Mouse (Mus musculus) forebrain, embryonic 15.5 days (tissue): ENCODE measurements at regions not wholly inside any gene's neighbourhood (a gene's known extent, or its start where the extent isn't known, plus 50 kb on each side); places are given as distances from the start of the nearest gene placed in this dataset.
"Not testable (repeated sequence)": the region's sequence is repeated elsewhere in the genome, so short reads cannot be mapped to it uniquely, and the experiment has no call there.

Experiments
- ATAC-seq: fragments of 200-750 bp; cut with Nextera tagmentation; replicated peaks from 2 replicates; pipeline ENCODE4 v1.8.0; 2017; ENCODE audit warnings: mild to moderate bottlenecking, moderate TSS enrichment, moderate library complexity
- H3K27ac ChIP-seq: fragments of 300-500 bp; sonication (generic); replicated peaks from 2 replicates; pipeline ENCODE4 v1.5.1; 2015; ENCODE audit warnings: mild to moderate bottlenecking, inconsistent platforms
- H3K27me3 ChIP-seq: fragments of 300-500 bp; sonication (generic); 2 replicates; pipeline ENCODE4 v1.6.1; 2015; ENCODE audit warnings: inconsistent platforms
- H3K36me3 ChIP-seq: fragments of 300-500 bp; sonication (generic); 2 replicates; pipeline ENCODE4 v1.6.1; 2015; ENCODE audit warnings: mild to moderate bottlenecking, inconsistent platforms
- H3K4me1 ChIP-seq: fragments of 300-500 bp; sonication (generic); 2 replicates; pipeline ENCODE4 v1.6.1; 2015; ENCODE audit warnings: inconsistent platforms
- H3K4me2 ChIP-seq: fragments of 300-500 bp; sonication (generic); replicated peaks from 2 replicates; pipeline ENCODE4 v1.6.1; 2015; ENCODE audit warnings: mild to moderate bottlenecking, inconsistent platforms
- H3K4me3 ChIP-seq: fragments of 300-500 bp; sonication (generic); 2 replicates; pipeline ENCODE4 v1.5.1; 2015; ENCODE audit warnings: mild to moderate bottlenecking, inconsistent platforms
- H3K9ac ChIP-seq: fragments of 300-500 bp; sonication (generic); replicated peaks from 2 replicates; pipeline ENCODE4 v1.6.1; 2015; ENCODE audit warnings: mild to moderate bottlenecking, inconsistent platforms
- H3K9me3 ChIP-seq: fragments of 300-500 bp; sonication (generic); 2 replicates; pipeline ENCODE4 v1.6.1; 2016; ENCODE audit warnings: inconsistent platforms
- WGBS: fragments of 180-500 bp; shearing (Covaris S2); methylation state at CpG from one replicate; pipeline ENCODE4 v1.1.7; 2015; ENCODE audit warnings: mixed read lengths; 5-methylcytosine and 5-hydroxymethylcytosine counted together

DNA sequence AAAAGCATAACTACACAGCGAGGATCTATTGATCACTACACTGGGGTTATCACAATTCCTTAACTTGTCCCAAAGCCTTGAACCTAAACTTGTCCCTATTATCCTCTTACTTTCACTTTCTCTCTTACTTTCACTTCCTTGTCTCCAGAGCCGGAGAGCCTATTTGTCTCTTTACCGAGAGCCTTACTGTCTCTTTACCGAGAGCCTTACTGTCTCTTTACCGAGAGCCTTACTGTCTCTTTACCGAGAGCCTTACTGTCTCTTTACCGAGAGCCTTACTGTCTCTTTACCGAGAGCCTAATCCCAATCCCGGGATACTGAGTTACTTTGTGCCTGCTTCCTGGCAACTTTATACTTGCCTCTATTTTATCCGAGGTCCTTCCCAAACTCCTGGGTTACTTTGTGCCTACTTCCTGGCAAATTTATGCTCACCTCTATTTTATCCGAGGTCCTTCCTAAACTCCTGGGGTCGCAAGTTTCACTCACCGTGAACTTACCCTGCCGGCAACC lies 335.3 kb upstream of the Ccng1 start:
- H3K27me3 ChIP-seq, H3K9ac ChIP-seq, H3K9me3 ChIP-seq, ATAC-seq, H3K36me3 ChIP-seq, H3K4me2 ChIP-seq, H3K27ac ChIP-seq, H3K4me3 ChIP-seq, H3K4me1 ChIP-seq: not testable (repeated sequence)
- 93% methylated on average over 12 of the region's 14 CpGs for WGBS

DNA sequence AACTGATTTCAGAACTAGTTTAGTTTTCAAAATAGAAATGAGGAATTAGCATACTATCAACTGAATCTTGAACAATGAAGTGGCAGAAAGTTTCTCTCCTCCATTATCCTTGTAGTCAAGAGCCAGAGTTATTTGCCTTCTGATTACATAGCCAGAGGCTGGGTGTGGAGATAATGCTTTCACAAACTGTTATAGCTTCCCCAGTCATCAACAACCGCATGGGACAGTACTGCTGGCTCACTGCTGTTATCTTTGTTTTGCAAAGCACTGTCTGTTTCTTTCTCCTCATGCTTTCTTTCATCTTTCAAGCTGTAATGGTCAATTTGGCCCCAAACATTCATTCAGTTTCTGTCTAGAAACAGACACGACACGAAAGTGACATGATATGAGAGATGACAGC lies 308.5 kb upstream of the Ccng1 start:
- no peak overlapping the region for H3K27ac ChIP-seq
- no peak overlapping the region for H3K9ac ChIP-seq
- 78% methylated on average over 3 of the region's 3 CpGs for WGBS
- H3K4me2 ChIP-seq = no peak overlapping the region
- H3K27me3 ChIP-seq = no peaks in the 10 kb centered on the region
- H3K36me3 ChIP-seq = no peaks in the 10 kb centered on the region
- ATAC-seq = no peak
- no peak overlapping the region for H3K4me3 ChIP-seq
- no peaks in the 10 kb centered on the region for H3K9me3 ChIP-seq
- no peaks in the 10 kb centered on the region for H3K4me1 ChIP-seq

DNA sequence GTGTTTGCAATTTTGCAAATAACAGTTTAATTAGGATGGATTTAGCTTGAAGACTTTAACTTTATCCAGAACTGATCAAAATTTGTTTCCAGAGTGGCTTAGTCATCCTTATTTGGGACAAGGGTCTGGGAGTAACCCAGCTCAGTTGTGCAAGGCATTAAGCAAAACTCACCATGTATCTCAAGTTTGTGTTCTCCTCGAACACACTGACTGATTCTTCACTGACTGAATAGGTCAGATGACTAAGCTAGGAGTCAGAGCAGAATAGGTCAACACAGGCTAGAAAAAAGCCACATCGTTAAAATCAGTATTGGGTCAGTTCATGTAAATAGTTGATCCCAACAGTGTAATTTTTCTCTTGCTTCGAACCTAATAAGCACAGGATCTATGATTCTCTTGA lies 302.7 kb upstream of the Ccng1 start:
- WGBS = 64% methylated on average over 3 of the region's 3 CpGs

DNA sequence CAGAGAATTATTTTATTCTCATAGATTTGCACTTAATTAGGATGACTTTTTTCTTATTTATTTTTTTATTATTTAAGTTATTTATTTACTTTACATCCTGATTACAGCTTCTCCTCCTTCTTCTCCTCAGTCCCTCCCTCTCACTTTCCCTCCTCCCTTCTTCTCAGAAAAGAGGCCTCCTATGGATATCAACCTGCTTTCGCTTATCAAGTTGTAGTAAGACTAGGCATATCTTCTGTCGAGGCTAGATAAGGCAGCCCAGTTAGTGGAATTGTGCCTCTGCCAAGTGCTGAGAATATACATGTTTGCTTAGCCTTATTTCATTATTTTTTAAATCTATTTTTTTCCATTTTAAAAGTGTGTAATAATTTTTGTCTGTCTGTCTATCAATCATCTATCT lies 274.9 kb upstream of the Ccng1 start:
- Histone ChIP-seq H3K27me3 (no peaks in the 10 kb centered on the region), H3K9me3 (no peaks in the 10 kb centered on the region), H3K4me2 (no peak overlapping the region), H3K27ac (no peak overlapping the region), H3K36me3 (no peaks in the 10 kb centered on the region), H3K4me3 (no peak overlapping the region), H3K4me1 (no peaks in the 10 kb centered on the region), H3K9ac (no peak overlapping the region)
- no peak for ATAC-seq
- WGBS = 97% methylated on average over 2 of the region's 2 CpGs

More for the DNA sequence above, 302.7 kb upstream of the Ccng1 start:
- Histone ChIP-seq H3K4me1 (no peaks in the 10 kb centered on the region), H3K27ac (no peak overlapping the region), H3K36me3 (no peaks in the 10 kb centered on the region), H3K4me3 (no peak overlapping the region), H3K4me2 (no peak overlapping the region), H3K9me3 (no peaks in the 10 kb centered on the region), H3K27me3 (no peaks in the 10 kb centered on the region), H3K9ac (no peak overlapping the region)
- ATAC-seq = no peak

DNA sequence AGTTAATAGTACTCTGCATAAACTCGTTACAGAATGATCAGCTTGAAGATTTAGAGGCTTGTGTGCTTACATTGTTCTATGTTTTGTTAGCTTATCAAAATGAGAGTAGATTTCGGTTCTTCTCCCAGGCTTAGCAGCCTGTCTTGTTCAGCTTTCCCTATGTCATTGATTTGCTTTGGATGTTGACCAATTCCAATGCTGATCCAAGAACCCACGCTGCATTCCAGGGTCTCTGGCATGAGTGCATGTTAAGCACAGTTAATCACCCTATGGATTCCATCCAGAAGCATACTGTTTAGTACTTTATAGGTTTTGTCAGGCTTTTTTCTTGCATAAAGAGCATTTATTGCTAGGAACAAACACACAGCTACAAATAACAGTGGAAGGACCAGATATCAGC lies 255.0 kb upstream of the Ccng1 start:
- no peaks in the 10 kb centered on the region for H3K27me3 ChIP-seq
- H3K4me1 ChIP-seq = peaks cover 6% of the 10 kb centered on the region; the same call in 1 of the 2 replicates
- no peak overlapping the region for H3K9ac ChIP-seq
- no peaks in the 10 kb centered on the region for H3K9me3 ChIP-seq
- no peaks in the 10 kb centered on the region for H3K36me3 ChIP-seq
- ATAC-seq = no peak; the same call in 1 of the 2 replicates
- no peak overlapping the region for H3K4me3 ChIP-seq
- no peak overlapping the region for H3K4me2 ChIP-seq
- H3K27ac ChIP-seq = no peak overlapping the region; the same call in 1 of the 2 replicates
- 27% methylated on average over 3 of the region's 3 CpGs for WGBS

DNA sequence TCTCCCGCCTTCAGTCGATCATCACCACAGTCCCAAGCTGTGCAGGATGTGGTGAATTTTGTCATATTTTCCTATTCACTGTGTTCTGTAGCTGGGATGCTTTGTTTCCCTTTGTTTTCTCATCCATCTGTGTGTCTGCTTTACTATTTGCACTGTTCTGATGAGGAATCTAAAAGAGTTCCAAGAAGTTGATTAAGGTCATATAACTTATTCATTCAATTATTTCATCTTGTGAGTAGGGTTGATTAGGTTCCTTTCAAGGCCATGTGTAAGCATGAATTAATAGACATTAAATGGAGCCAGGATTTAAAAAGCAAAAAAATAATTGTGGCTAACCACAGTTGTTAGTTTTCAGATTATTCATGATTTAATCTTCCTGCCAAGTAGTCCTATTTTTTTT lies 217.7 kb upstream of the Ccng1 start:
- Histone ChIP-seq H3K36me3 (no peaks in the 10 kb centered on the region), H3K4me2 (no peak overlapping the region), H3K4me3 (no peak overlapping the region), H3K27ac (no peak overlapping the region), H3K4me1 (no peaks in the 10 kb centered on the region), H3K9ac (no peak overlapping the region), H3K9me3 (no peaks in the 10 kb centered on the region), H3K27me3 (no peaks in the 10 kb centered on the region)
- 81% methylated on average over 2 of the region's 2 CpGs for WGBS
- ATAC-seq = 0 out of 2 replicates have a peak, but pooled peaks have one; percentile 38

DNA sequence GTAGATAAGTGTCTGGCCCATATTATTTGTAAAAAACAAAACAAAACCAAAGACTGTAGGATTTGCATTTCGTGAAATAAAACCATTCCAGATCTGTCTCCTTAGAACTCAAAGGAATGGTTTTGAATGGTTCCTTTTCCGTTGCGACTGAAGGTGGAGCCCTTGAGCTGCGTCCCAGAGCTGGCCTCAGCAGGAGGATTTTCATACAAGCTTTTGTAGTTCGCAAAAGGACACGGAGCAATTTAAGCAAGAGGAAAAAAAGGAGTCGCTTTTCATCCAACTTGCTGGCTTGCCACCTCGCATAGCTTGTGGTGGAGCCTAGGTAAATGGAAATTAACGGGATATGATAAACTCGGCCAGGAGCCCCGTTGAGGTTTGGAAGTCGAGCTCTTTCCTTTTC lies 172.1 kb upstream of the Ccng1 start:
- no peak overlapping the region; the same call in 1 of the 2 replicates for H3K9ac ChIP-seq
- H3K27me3 ChIP-seq = no peaks in the 10 kb centered on the region
- no peaks in the 10 kb centered on the region for H3K36me3 ChIP-seq
- 0 out of 2 replicates have a peak overlapping the region, but pooled peaks have one; percentile 19 for H3K27ac ChIP-seq
- peak; percentile 90 for ATAC-seq
- H3K4me3 ChIP-seq = peak overlapping the region; percentile 33
- no peaks in the 10 kb centered on the region for H3K9me3 ChIP-seq
- H3K4me2 ChIP-seq = peak overlapping the region; percentile 48
- WGBS = 1% methylated on average over 12 of the region's 12 CpGs
- peaks cover 5% of the 10 kb centered on the region; the same call in 1 of the 2 replicates for H3K4me1 ChIP-seq

DNA sequence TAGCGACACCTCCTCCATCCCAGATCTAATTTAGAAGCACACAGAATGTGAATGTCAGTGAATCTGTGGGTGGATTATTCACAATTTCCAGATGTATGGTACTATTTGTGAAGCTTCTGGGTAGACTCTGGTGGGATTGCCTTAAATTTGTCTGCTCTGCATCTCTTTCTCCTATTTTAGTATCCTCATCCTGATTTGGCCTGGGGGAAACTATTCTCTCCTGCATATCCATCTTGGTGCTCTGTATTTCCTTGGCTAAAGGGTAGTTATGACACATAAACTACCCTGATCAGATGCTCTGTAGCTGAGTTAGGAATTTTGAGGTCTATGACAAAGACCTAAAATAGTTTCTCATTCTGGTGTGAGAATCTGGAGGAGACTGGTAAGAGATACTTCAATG lies 136.4 kb upstream of the Ccng1 start:
- Histone ChIP-seq H3K4me1 (no peaks in the 10 kb centered on the region), H3K27me3 (no peaks in the 10 kb centered on the region), H3K4me3 (no peak overlapping the region), H3K27ac (no peak overlapping the region), H3K36me3 (no peaks in the 10 kb centered on the region), H3K9ac (no peak overlapping the region), H3K9me3 (no peaks in the 10 kb centered on the region), H3K4me2 (no peak overlapping the region)
- 96% methylated on average over 1 of the region's 1 CpGs for WGBS
- ATAC-seq = no peak

DNA sequence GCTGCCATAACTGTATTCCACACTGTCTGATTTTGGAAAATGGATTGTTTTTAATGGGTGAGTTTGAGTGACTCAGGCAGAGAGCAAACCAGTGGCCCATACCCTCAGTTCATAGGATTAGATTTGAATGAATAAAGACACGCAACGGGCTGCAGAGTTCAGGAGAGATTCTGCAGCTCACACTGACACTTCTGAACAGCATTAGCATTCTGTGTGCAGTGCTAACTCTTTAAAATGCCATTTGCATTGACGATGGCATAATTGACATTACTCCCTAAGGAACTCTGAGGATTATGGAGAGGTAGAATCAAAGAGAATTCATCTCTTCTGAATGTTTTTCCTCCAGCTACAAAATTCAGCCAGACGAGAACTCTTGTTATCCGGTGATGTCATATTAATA lies 129.4 kb upstream of the Ccng1 start:
- WGBS = 42% methylated on average over 5 of the region's 5 CpGs
- peak; percentile 46; the same call in 1 of the 2 replicates for ATAC-seq
- Histone ChIP-seq H3K27ac (0 out of 2 replicates have a peak overlapping the region, but pooled peaks have one; percentile 23), H3K9ac (no peak overlapping the region), H3K4me1 (no peaks in the 10 kb centered on the region), H3K4me3 (no peak overlapping the region), H3K9me3 (no peaks in the 10 kb centered on the region), H3K36me3 (no peaks in the 10 kb centered on the region), H3K27me3 (no peaks in the 10 kb centered on the region), H3K4me2 (no peak overlapping the region)

DNA sequence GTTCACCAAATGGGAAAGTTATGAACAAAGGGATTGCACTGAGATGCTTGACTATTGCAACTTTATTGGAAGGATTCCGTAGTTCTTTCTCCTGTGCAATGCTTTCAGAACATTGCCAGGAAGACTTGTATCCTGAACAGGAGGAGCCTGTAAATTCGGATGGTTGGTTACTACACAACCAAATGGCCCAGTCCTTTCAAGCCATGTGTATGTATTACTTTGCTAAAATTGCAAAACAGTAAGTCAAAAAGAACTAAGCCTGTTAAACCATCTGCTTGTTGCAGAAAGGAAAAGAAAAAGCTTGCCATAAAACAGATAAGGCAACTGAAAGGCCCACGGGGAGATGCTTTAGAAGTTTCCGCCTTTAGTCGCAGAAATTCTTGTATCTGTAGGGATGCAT lies 124.5 kb upstream of the Ccng1 start:
- WGBS = 91% methylated on average over 5 of the region's 5 CpGs
- no peaks in the 10 kb centered on the region for H3K27me3 ChIP-seq
- no peak overlapping the region for H3K4me3 ChIP-seq
- H3K9ac ChIP-seq = no peak overlapping the region
- no peaks in the 10 kb centered on the region for H3K9me3 ChIP-seq
- H3K27ac ChIP-seq = no peak overlapping the region
- ATAC-seq = no peak
- no peaks in the 10 kb centered on the region for H3K4me1 ChIP-seq
- H3K4me2 ChIP-seq = no peak overlapping the region
- H3K36me3 ChIP-seq = no peaks in the 10 kb centered on the region

DNA sequence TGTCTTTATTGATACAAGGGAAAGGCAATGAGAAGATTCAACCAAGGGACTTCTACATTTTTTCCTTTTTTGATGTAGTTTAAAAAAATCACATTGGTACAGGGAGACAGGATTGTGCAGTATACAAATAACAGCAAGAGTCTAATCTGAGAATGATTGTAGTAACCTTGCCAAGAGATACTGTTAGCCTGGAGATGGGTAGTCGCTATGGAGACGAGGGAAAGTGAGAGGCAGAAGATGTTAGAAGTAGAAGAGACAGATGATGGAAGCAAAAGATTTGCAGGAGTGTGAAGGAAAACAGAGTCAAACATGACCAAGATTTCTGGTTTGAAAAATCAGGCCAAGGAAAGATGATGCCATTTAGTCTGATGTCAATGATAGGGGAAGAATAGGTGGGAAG lies 117.9 kb upstream of the Ccng1 start:
- Histone ChIP-seq H3K4me1 (no peaks in the 10 kb centered on the region), H3K27ac (no peak overlapping the region), H3K27me3 (no peaks in the 10 kb centered on the region), H3K4me2 (no peak overlapping the region), H3K9ac (no peak overlapping the region), H3K4me3 (no peak overlapping the region), H3K36me3 (no peaks in the 10 kb centered on the region), H3K9me3 (no peaks in the 10 kb centered on the region)
- no peak for ATAC-seq
- 69% methylated on average over 2 of the region's 2 CpGs for WGBS

DNA sequence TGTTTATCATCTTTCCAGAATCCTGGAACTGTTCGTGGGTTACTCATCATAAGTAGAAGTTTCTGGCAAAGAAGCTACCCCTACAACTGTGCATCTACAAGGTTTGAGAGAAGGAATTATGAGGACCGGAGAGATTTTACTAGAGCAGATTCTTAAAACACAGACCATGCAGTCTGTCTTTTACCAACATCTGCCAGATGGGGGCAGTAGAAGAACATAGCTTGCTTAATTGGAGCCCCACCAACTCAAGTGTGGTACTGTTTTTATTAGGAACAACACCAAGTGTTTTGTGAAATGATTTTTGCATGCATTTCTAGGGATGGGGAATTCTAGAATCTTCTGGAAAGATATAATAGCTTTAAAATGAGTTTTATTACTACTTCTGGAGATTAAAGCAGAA lies 110.6 kb upstream of the Ccng1 start:
- 0 out of 2 replicates have a peak, but pooled peaks have one; percentile 26 for ATAC-seq
- Histone ChIP-seq H3K4me3 (no peak overlapping the region), H3K9me3 (no peaks in the 10 kb centered on the region), H3K4me1 (no peaks in the 10 kb centered on the region), H3K27me3 (no peaks in the 10 kb centered on the region), H3K36me3 (no peaks in the 10 kb centered on the region), H3K4me2 (no peak overlapping the region), H3K9ac (no peak overlapping the region), H3K27ac (no peak overlapping the region)
- WGBS = 26% methylated on average over 2 of the region's 2 CpGs

DNA sequence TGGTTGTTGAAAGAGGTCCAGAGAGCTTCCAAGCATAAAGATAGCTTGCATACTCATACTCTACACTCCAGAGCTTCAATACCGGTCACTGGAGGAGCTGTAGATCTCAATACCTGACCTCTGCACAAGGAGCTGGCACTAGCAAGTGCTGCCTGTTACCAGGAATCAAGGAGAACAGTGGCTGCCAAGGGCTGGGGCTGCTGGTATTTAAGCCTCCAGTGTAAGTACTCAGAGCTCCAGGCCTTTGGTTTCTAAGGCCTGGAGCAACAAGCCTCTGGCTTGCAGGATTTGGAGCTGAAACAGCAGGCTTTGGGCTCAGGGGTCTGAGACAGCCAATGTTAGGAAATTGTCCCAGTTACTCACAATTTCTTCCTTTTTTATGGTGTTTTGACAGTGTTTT lies 96.2 kb upstream of the Ccng1 start:
- no peaks in the 10 kb centered on the region for H3K27me3 ChIP-seq
- no peak overlapping the region for H3K9ac ChIP-seq
- ATAC-seq = no peak
- no peak overlapping the region for H3K4me2 ChIP-seq
- 90% methylated on average over 1 of the region's 1 CpGs for WGBS
- no peaks in the 10 kb centered on the region for H3K4me1 ChIP-seq
- H3K36me3 ChIP-seq = no peaks in the 10 kb centered on the region
- no peak overlapping the region for H3K4me3 ChIP-seq
- no peaks in the 10 kb centered on the region for H3K9me3 ChIP-seq
- H3K27ac ChIP-seq = no peak overlapping the region
